Mouse (Mus musculus) heart, embryonic 12.5 days (tissue): ENCODE results near the gene Kif3b. TPM values are rescaled to one million over a fixed set of nuclear protein-coding genes. Genes with fewer than 3 reads are reported as not detected.
A peak's percentile ranks its signal among the peaks of the same experiment; 100 is the strongest.

Experiments
- ATAC-seq: fragments of 200-750 bp; cut with Nextera tagmentation; 2 replicates; pipeline ENCODE4 v1.8.0; 2017; ENCODE audit warnings: moderate TSS enrichment, moderate library complexity; ENCODE audit not compliant: insufficient number of reproducible peaks, low FRiP score
- H3K27ac ChIP-seq: fragments of 300-500 bp; sonication (generic); 2 replicates; pipeline ENCODE4 v1.5.1; 2016; ENCODE audit warnings: mild to moderate bottlenecking, moderate library complexity; ENCODE audit not compliant: poor library complexity, severe bottlenecking
- H3K27me3 ChIP-seq: fragments of 300-500 bp; sonication (generic); replicated peaks from 2 replicates; pipeline ENCODE4 v1.6.1; 2016; ENCODE audit warnings: mild to moderate bottlenecking, moderate library complexity
- H3K36me3 ChIP-seq: fragments of 300-500 bp; sonication (generic); 2 replicates; pipeline ENCODE4 v1.6.1; 2016; ENCODE audit warnings: mild to moderate bottlenecking, moderate library complexity
- H3K4me1 ChIP-seq: fragments of 300-500 bp; sonication (generic); replicated peaks from 2 replicates; pipeline ENCODE4 v1.6.1; 2016; ENCODE audit warnings: mild to moderate bottlenecking
- H3K4me2 ChIP-seq: fragments of 300-500 bp; sonication (generic); 2 replicates; pipeline ENCODE4 v1.6.1; 2016; ENCODE audit warnings: mild to moderate bottlenecking, moderate library complexity
- H3K4me3 ChIP-seq: fragments of 300-500 bp; sonication (generic); 2 replicates; pipeline ENCODE4 v1.5.1; 2016; ENCODE audit warnings: mild to moderate bottlenecking
- H3K9ac ChIP-seq: fragments of 300-500 bp; sonication (generic); 2 replicates; pipeline ENCODE4 v1.6.1; 2016; ENCODE audit warnings: mild to moderate bottlenecking, moderate library complexity
- H3K9me3 ChIP-seq: fragments of 300-500 bp; sonication (generic); replicated peaks from 2 replicates; pipeline ENCODE4 v1.6.1; 2016; ENCODE audit warnings: mild to moderate bottlenecking, moderate library complexity
- WGBS: fragments of 180-500 bp; shearing (Covaris S2); methylation state at CpG from one replicate; pipeline ENCODE4 v1.1.7; 2016; 5-methylcytosine and 5-hydroxymethylcytosine counted together
- polyA plus RNA-seq: library from polyadenylated mRNA; unstranded; fragments of >200 nt; fragmentation: Nextera tagmentation; extraction: Ambion mirVana; gene quantifications from 2 replicates; pipeline ENCODE4 v1.2.1, GENCODE M21; 2016

Gene Kif3b
- polyA plus RNA-seq, 1 experiment from 2014 or later: 5.5 TPM

- no peaks in the 10 kb centered on the region for H3K9me3 ChIP-seq
- no peak overlapping the region for H3K4me2 ChIP-seq
- no peak overlapping the region for H3K9ac ChIP-seq
- H3K4me1 ChIP-seq: no peaks in the 10 kb centered on the region
- H3K27ac ChIP-seq: no peak overlapping the region
- 79% methylated on average over 9 of the region's 9 CpGs for WGBS
- ATAC-seq: no peak
- peaks cover 72% of the 10 kb centered on the region for H3K36me3 ChIP-seq
- no peaks in the 10 kb centered on the region for H3K27me3 ChIP-seq
- H3K4me3 ChIP-seq: no peak overlapping the region
These were observed 34.6 kb downstream of the Kif3b start for GRCm38 (mm10) chr2:153325706-153326376.

- H3K9ac ChIP-seq: no peak overlapping the region
- H3K4me1 ChIP-seq: peaks cover 13% of the 10 kb centered on the region
- H3K27me3 ChIP-seq: no peaks in the 10 kb centered on the region
- H3K9me3 ChIP-seq: no peaks in the 10 kb centered on the region
- H3K4me3 ChIP-seq: no peak overlapping the region
- no peak for ATAC-seq
- H3K27ac ChIP-seq: no peak overlapping the region
- H3K36me3 ChIP-seq: peaks cover 44% of the 10 kb centered on the region
- 91% methylated on average over 5 of the region's 5 CpGs for WGBS
- H3K4me2 ChIP-seq: no peak overlapping the region
These were observed 41.1 kb downstream of the Kif3b start for GRCm38 (mm10) chr2:153332271-153332670.

DNA sequence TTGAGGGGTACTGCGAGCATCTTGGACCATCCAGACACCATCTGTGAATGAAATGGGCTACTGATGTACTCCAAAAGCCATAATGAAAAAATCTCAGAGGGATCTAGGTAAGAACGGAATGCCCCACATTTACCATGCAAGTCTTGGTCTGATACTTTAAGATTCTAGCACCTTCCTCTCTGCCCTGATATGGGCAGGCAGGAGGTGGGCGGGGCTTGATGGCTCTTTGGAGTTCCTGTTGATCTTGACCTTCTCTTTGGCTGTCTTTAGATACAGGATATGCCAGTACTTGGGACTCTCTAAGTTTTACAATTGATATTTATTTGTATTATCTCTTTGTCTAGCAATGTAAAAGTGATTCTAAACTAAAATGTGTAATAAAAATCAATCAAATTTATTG is 41.8 kb downstream of the Kif3b start:
- ATAC-seq: no peak
- peaks cover 44% of the 10 kb centered on the region for H3K36me3 ChIP-seq
- H3K4me3 ChIP-seq: no peak overlapping the region
- no peaks in the 10 kb centered on the region for H3K27me3 ChIP-seq
- peaks cover 20% of the 10 kb centered on the region for H3K4me1 ChIP-seq
- no peak overlapping the region for H3K9ac ChIP-seq
- no peak overlapping the region for H3K27ac ChIP-seq
- WGBS: 88% methylated on average over 3 of the region's 3 CpGs
- no peaks in the 10 kb centered on the region for H3K9me3 ChIP-seq
- H3K4me2 ChIP-seq: no peak overlapping the region

GRCm38 (mm10) chr2:153333822-153334232 is 42.6 kb downstream of the Kif3b start:
- H3K4me2 ChIP-seq: no peak overlapping the region
- H3K4me3 ChIP-seq: no peak overlapping the region
- H3K4me1 ChIP-seq: peaks cover 25% of the 10 kb centered on the region
- no peaks in the 10 kb centered on the region for H3K27me3 ChIP-seq
- no peak overlapping the region for H3K9ac ChIP-seq
- no peaks in the 10 kb centered on the region for H3K9me3 ChIP-seq
- ATAC-seq: peak; percentile 63; the same call in 1 of the 2 replicates
- no peak overlapping the region for H3K27ac ChIP-seq
- H3K36me3 ChIP-seq: peaks cover 37% of the 10 kb centered on the region
- 65% methylated on average over 6 of the region's 6 CpGs for WGBS

DNA sequence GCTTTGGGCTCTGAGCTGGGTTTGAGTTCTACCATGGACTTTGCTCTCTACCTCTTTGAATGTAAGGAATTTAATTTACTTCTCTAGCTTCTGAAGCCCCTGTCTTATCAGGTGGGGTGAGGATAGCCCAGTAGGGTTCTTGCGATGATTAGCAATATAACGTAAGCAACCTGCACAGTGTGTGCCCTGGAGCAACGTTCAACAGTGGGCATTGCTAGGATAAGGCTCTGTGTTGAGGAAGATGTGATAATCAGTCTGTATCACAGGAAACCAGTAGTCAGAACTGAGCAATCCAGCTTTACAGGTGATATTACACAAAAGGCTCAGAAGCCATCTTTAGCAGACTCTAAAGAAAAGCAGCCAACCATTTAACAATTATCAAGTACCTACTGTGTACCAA is 43.1 kb downstream of the Kif3b start:
- Histone ChIP-seq H3K4me2 (no peak overlapping the region), H3K27me3 (no peaks in the 10 kb centered on the region), H3K27ac (no peak overlapping the region), H3K9ac (no peak overlapping the region), H3K9me3 (no peaks in the 10 kb centered on the region), H3K4me3 (no peak overlapping the region), H3K36me3 (peaks cover 36% of the 10 kb centered on the region), H3K4me1 (peaks cover 25% of the 10 kb centered on the region)
- 60% methylated on average over 3 of the region's 3 CpGs for WGBS
- ATAC-seq: no peak

DNA sequence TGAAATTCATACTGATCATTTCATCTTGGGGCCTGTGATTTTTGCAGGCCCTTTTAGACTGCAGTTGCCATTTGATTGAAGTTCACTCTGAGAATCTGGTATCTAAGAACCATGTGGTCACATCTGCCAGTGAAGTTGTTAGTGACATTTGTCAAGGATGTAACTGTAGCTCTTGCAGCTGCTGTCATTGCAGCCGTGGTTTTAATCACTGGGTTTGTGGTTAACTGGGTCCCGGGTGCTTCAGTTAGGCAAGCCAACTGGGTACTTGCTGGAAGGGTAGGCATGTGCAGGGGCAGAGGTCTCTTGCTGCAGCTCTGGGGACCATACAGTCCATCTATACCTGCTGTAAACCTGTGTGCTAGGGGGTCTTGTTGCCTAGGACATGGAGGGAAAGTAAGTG is 44.9 kb downstream of the Kif3b start:
- 36% methylated on average over 2 of the region's 2 CpGs for WGBS
- Histone ChIP-seq H3K27ac (no peak overlapping the region), H3K36me3 (peaks cover 18% of the 10 kb centered on the region), H3K4me1 (peaks cover 25% of the 10 kb centered on the region), H3K4me3 (no peak overlapping the region), H3K4me2 (no peak overlapping the region), H3K9me3 (no peaks in the 10 kb centered on the region), H3K9ac (no peak overlapping the region), H3K27me3 (no peaks in the 10 kb centered on the region)
- ATAC-seq: no peak

DNA sequence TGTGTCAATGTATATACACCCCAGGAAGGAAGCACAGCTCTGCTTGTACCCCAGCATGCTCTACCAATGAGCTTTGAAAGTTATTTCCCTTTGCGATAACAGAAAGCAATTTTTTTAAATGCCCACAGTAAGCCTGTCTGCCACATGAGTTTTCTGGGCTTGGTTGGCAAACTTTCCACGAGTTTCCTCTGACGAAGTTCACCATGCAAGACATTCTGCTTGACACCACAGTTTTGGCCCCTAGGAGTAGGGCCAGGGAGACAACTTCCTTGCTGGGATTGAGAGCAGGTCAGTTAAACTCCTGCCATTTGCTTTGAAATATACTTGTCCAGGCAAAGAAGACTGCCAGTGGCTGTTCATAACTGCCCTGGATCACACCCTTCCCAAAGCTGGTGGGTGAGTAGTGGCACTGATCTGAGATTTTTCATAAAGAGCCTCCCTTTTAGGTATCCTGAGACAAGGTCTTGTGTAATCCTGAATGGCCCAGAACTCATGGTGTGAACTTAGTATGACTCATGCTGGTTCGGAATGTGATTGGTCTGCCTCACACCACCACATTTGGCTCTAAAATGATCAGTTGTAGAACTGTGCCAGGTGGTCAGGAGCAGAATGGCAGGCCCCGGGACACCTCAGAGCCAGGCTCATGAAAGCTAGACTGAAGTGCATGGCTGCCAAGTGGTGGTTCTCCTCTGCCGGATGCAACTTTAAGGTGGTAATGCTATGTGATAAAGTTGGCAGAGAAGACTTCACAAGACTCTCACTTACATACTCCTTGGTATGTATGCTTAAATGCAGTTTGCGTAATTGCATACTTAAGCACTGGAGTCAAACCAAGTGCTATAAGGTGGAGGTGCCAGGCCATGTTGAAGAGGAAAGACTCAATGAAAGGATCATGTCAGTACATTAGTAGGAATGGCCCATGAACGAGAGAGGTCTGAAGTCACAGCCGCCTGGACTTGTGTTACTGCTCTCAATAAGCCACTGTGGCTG is 47.4 kb downstream of the Kif3b start:
- Histone ChIP-seq H3K9me3 (no peaks in the 10 kb centered on the region), H3K27me3 (no peaks in the 10 kb centered on the region), H3K36me3 (peaks cover 11% of the 10 kb centered on the region), H3K9ac (no peak overlapping the region), H3K4me3 (no peak overlapping the region), H3K4me1 (peaks cover 20% of the 10 kb centered on the region), H3K27ac (no peak overlapping the region), H3K4me2 (no peak overlapping the region)
- WGBS: 80% methylated on average over 9 of the region's 9 CpGs
- ATAC-seq: no peak

DNA sequence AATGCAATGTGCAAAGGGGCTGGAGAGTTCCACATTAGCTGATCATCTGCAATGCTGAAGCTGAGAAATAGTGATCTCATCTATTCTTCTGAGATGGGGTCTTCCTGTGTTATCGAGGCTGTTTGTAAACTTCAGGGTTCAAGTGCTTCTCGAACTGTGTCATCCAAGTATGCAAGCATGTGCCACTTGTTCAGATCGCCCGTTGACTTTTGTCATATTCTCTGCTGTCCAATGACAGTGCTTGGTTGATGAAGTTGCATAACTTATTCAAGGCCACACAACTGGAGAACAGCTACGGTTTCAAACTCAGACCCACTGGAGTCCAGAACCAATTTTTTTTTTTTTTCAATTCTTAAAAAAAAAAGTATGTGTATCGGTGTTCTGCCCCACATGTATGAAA is 51.0 kb downstream of the Kif3b start:
- Histone ChIP-seq H3K27me3 (no peaks in the 10 kb centered on the region), H3K4me1 (peaks cover 19% of the 10 kb centered on the region), H3K9ac (no peak overlapping the region), H3K4me3 (no peak overlapping the region), H3K4me2 (no peak overlapping the region), H3K36me3 (peaks cover 11% of the 10 kb centered on the region), H3K27ac (no peak overlapping the region), H3K9me3 (no peaks in the 10 kb centered on the region)
- no peak for ATAC-seq
- WGBS: 89% methylated on average over 6 of the region's 6 CpGs

DNA sequence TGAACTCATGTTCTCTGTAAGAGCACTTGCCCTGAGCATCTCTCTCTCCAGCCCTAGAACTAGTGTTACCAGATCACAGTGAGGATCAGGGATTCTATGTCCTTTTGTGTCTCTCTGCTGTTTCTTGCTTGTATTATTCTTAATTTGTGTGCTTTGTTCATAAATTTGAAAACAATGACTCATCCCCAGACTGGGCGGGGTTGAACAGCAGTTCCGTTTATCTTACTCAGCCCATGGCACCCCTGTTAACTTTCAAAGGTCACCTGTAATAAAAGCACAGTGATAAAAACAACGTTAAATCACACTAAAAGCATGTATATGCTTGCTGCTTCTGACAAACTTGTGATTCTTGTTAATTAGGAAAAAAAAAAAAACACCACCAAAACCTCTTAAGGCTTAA is 51.4 kb downstream of the Kif3b start:
- Histone ChIP-seq H3K9me3 (no peaks in the 10 kb centered on the region), H3K4me3 (no peak overlapping the region), H3K27me3 (no peaks in the 10 kb centered on the region), H3K4me1 (peaks cover 14% of the 10 kb centered on the region), H3K4me2 (no peak overlapping the region), H3K27ac (no peak overlapping the region), H3K36me3 (peaks cover 11% of the 10 kb centered on the region), H3K9ac (no peak overlapping the region)
- WGBS: 72% methylated on average over 3 of the region's 3 CpGs
- no peak for ATAC-seq

DNA sequence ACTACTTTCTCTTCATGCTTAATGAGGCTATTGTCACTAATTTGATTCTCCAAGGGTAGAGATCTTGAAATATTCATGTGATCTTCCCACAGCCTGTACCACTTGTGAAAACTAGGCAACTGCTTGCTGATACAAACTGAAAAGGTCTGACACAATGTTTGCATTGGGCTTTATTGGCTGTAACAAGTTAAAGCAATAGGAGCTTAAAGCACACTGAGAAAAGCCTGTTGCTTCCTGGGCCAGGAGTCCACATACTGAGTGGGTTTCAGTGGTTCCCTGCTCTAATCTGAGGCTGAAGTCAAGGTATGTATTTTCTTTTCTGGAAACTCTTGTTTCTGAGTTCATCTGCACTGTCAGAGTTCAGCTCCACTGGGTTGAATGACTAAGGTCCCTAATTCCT is 52.0 kb downstream of the Kif3b start:
- H3K4me1 ChIP-seq: peaks cover 9% of the 10 kb centered on the region
- no peak overlapping the region for H3K4me2 ChIP-seq
- H3K9ac ChIP-seq: no peak overlapping the region
- H3K9me3 ChIP-seq: no peaks in the 10 kb centered on the region
- H3K27ac ChIP-seq: no peak overlapping the region
- no peak for ATAC-seq
- no peaks in the 10 kb centered on the region for H3K27me3 ChIP-seq
- peaks cover 11% of the 10 kb centered on the region for H3K36me3 ChIP-seq
- H3K4me3 ChIP-seq: no peak overlapping the region

DNA sequence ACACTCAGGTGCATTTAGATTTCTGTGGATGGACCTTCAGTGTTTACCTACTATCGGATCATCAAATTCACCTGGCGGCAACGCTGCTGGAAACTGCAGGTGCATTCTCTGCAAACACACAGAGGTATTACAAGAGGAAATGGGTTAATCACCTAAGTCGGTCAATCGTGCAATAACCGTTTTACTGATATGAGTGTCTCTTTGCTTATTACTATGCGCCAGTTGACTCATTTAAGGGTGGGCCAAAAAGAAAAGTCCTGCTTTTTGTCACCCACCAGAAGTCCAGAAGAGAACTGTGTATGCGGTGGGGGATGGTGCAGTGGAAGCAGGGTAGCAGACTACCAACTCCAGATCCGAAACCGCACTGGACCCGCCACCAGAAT is 53.8 kb downstream of the Kif3b start:
- Histone ChIP-seq H3K4me1 (peaks cover 18% of the 10 kb centered on the region), H3K9me3 (no peaks in the 10 kb centered on the region), H3K27me3 (no peaks in the 10 kb centered on the region), H3K27ac (peak overlapping the region; percentile 66), H3K9ac (peak overlapping the region; percentile 74), H3K36me3 (peaks cover 11% of the 10 kb centered on the region), H3K4me3 (peak overlapping the region; percentile 83), H3K4me2 (peak overlapping the region; percentile 68)
- no peak for ATAC-seq
- WGBS: 7% methylated on average over 11 of the region's 11 CpGs
